Mouse (Mus musculus) gastrocnemius, postnatal 10 days (tissue): ENCODE measurements around the gene Itgb3. TPM values are rescaled to one million over a fixed set of nuclear protein-coding genes. Genes with fewer than 3 reads are reported as not detected.
"Not testable (repeated sequence)": the region's sequence is repeated elsewhere in the genome, so short reads cannot be mapped to it uniquely, and the experiment has no call there.

ENCODE experiments used
- DNase-seq: peaks from one replicate; pipeline ENCODE4 v3.0.0; 2021; ENCODE audit warnings: mixed read lengths
- long read RNA-seq, 2 experiments: library from polyadenylated mRNA; stranded (forward); transcript quantifications; one replicate each; pipeline ENCODE4 v2.0.0; 2021
- total RNA-seq, 2 experiments: library from RNA; stranded (reverse); gene quantifications; 2 replicates each; pipeline ENCODE4 v1.2.3; 2021

Itgb3 gene
- 10 to 100 TPM in 1 of 2 experiments, 1 to 10 TPM in 1; 4.7 to 15.9 TPM for total RNA-seq
- long read RNA-seq, experiment 1, partial matches to known transcripts: 2 of 2 reads
- long read RNA-seq, experiment 1, other reads (novel, unspliced or antisense): 0 of 2 reads
- long read RNA-seq, experiment 2, partial matches to known transcripts: 1 of 2 reads
- long read RNA-seq, experiment 2, other reads (novel, unspliced or antisense): 1 of 2 reads

- DNase-seq: peak; percentile 79
Observed at GRCm38 (mm10) chr11:104607491-104608245, at the start of gene Itgb3. Itgb3 (plus strand) TSS chr11:104608000.

- DNase-seq: no peak
Observed at GRCm38 (mm10) chr11:104558065-104558464, 49.7 kb upstream of the Itgb3 start.

- no peak for DNase-seq
Observed at GRCm38 (mm10) chr11:104558651-104559403, 49.0 kb upstream of the Itgb3 start.

- DNase-seq: no peak
Observed at GRCm38 (mm10) chr11:104560971-104561370, 46.8 kb upstream of the Itgb3 start.

GRCm38 (mm10) chr11:104563496-104563895 is 44.3 kb upstream of the Itgb3 start:
- no peak for DNase-seq

- DNase-seq: no peak
Observed at GRCm38 (mm10) chr11:104565172-104565571, 42.6 kb upstream of the Itgb3 start.

- DNase-seq: no peak
Observed at GRCm38 (mm10) chr11:104566097-104566496, 41.7 kb upstream of the Itgb3 start.

- DNase-seq: no peak
Observed at GRCm38 (mm10) chr11:104566796-104567195, 41.0 kb upstream of the Itgb3 start.

GRCm38 (mm10) chr11:104567736-104568135 is 40.1 kb upstream of the Itgb3 start:
- no peak for DNase-seq

- DNase-seq: no peak
Observed at GRCm38 (mm10) chr11:104568326-104568725, 39.5 kb upstream of the Itgb3 start.

- DNase-seq: not testable (repeated sequence)
Observed at GRCm38 (mm10) chr11:104570515-104570914, 37.3 kb upstream of the Itgb3 start.

GRCm38 (mm10) chr11:104571373-104571772 is 36.4 kb upstream of the Itgb3 start:
- DNase-seq: peak; percentile 43

- no peak for DNase-seq
Observed at GRCm38 (mm10) chr11:104572091-104572490, 35.7 kb upstream of the Itgb3 start.

GRCm38 (mm10) chr11:104572566-104572965 is 35.2 kb upstream of the Itgb3 start:
- DNase-seq: no peak

- peak; percentile 20 for DNase-seq
Observed at GRCm38 (mm10) chr11:104576772-104577612, 30.8 kb upstream of the Itgb3 start.

- no peak for DNase-seq
Observed at GRCm38 (mm10) chr11:104578074-104578473, 29.7 kb upstream of the Itgb3 start.

- no peak for DNase-seq
Observed at GRCm38 (mm10) chr11:104579084-104579483, 28.7 kb upstream of the Itgb3 start.

GRCm38 (mm10) chr11:104579575-104579974 is 28.2 kb upstream of the Itgb3 start:
- no peak for DNase-seq

- no peak for DNase-seq
Observed at GRCm38 (mm10) chr11:104580091-104580490, 27.7 kb upstream of the Itgb3 start.

GRCm38 (mm10) chr11:104580606-104581005 is 27.2 kb upstream of the Itgb3 start:
- DNase-seq: no peak

GRCm38 (mm10) chr11:104581446-104582307 is 26.1 kb upstream of the Itgb3 start:
- no peak for DNase-seq
